Mouse (Mus musculus) CH12.LX (cell line): ENCODE results near the gene Ptgis. TPM values are rescaled to one million over a fixed set of nuclear protein-coding genes. Genes with fewer than 3 reads are reported as not detected.

Source experiments
- DNase-seq: peaks from one replicate; pipeline ENCODE4 v3.0.0-alpha.2; 2013; ENCODE audit errors: extremely low read depth
- H3K27ac ChIP-seq: 2 replicates; pipeline ENCODE4 v1.5.1; 2012; ENCODE audit warnings: low read depth, mild to moderate bottlenecking, control low read depth, moderate library complexity; ENCODE audit not compliant: insufficient read depth
- H3K27me3 ChIP-seq: replicated peaks from 2 replicates; pipeline ENCODE3; 2012; ENCODE audit warnings: inconsistent platforms
- H3K36me3 ChIP-seq, 2 experiments: replicated peaks in 1 of 2; 2 replicates each; pipeline versions ENCODE3 to v1.6.1; 2012; ENCODE audit warnings: inconsistent platforms in 1 of 2, low read length in 1 of 2, mild to moderate bottlenecking in 1 of 2, mixed read lengths in 1 of 2, moderate library complexity in 1 of 2; ENCODE audit not compliant: control insufficient read depth in 1 of 2, insufficient read depth in 1 of 2
- H3K4me1 ChIP-seq, 2 experiments: 2 replicates each; pipeline ENCODE4 v1.6.1; 2012; ENCODE audit warnings: inconsistent platforms in 1 of 2, moderate library complexity in 1 of 2; ENCODE audit not compliant: insufficient read depth in 2 of 2, control insufficient read depth in 1 of 2
- H3K4me2 ChIP-seq: 2 replicates; pipeline ENCODE4 v1.6.1; 2012; ENCODE audit warnings: low read depth, mild to moderate bottlenecking, control low read depth; ENCODE audit not compliant: poor library complexity, insufficient read depth, severe bottlenecking
- H3K4me3 ChIP-seq, 3 experiments: fragments of 150-350 bp in 1 of 3; sonication (generic) in 1 of 3; replicated peaks in 1 of 3; 2 replicates each; pipeline versions ENCODE3 to v1.5.1; 2011 to 2012; ENCODE audit warnings: low read depth in 2 of 3, low read length in 2 of 3, mild to moderate bottlenecking in 2 of 3, moderate library complexity in 2 of 3, control low read depth in 1 of 3, improper control_type of control experiment in 1 of 3, inconsistent platforms in 1 of 3, mixed read lengths in 1 of 3; ENCODE audit not compliant: poor library complexity in 1 of 3
- H3K79me2 ChIP-seq: replicated peaks from 2 replicates; pipeline ENCODE4 v1.6.1; 2012; ENCODE audit warnings: mild to moderate bottlenecking, moderate library complexity; ENCODE audit not compliant: control insufficient read depth, poor library complexity, insufficient read depth, severe bottlenecking; ENCODE audit errors: extremely low read depth
- H3K9ac ChIP-seq: 2 replicates; pipeline ENCODE4 v1.6.1; 2012; ENCODE audit warnings: low read depth, mild to moderate bottlenecking, control low read depth, moderate library complexity; ENCODE audit not compliant: insufficient read depth
- H3K9me3 ChIP-seq: replicated peaks from 2 replicates; pipeline ENCODE3; 2012; ENCODE audit warnings: low read length, inconsistent platforms, mixed read lengths
- BHLHE40 ChIP-seq: IDR thresholded peaks from 2 replicates; pipeline ENCODE4 v1.6.1; 2011; ENCODE audit warnings: mild to moderate bottlenecking, low read depth, low read length, improper control_type of control experiment
- E2F4 ChIP-seq: IDR thresholded peaks from 2 replicates; pipeline ENCODE4 v1.6.1; 2011; ENCODE audit warnings: low read depth, low read length, improper control_type of control experiment; ENCODE audit not compliant: insufficient replicate concordance
- ELF1 ChIP-seq: IDR thresholded peaks from 2 replicates; pipeline ENCODE4 v1.6.1; 2014; ENCODE audit warnings: low read depth, mild to moderate bottlenecking, inconsistent platforms, low read length, improper control_type of control experiment
- GABPA ChIP-seq: IDR thresholded peaks from 2 replicates; pipeline ENCODE4 v1.6.1; 2012; ENCODE audit warnings: low read depth, low read length, improper control_type of control experiment, inconsistent platforms; ENCODE audit not compliant: insufficient replicate concordance
- IRF4 ChIP-seq: IDR thresholded peaks from 2 replicates; pipeline ENCODE4 v1.6.1; 2014; ENCODE audit warnings: low read depth, mild to moderate bottlenecking, inconsistent platforms, low read length, improper control_type of control experiment
- JUND ChIP-seq: conservative IDR thresholded peaks from 2 replicates; pipeline ENCODE4 v1.6.1; 2011; ENCODE audit warnings: low read depth, low read length, improper control_type of control experiment
- KAT2A ChIP-seq: IDR thresholded peaks from 2 replicates; pipeline ENCODE4 v1.6.1; 2012; ENCODE audit warnings: low read length, improper control_type of control experiment, inconsistent platforms; ENCODE audit not compliant: insufficient replicate concordance
- MXI1 ChIP-seq: IDR thresholded peaks from 2 replicates; pipeline ENCODE4 v1.6.1; 2011; ENCODE audit warnings: mild to moderate bottlenecking, low read depth, low read length, improper control_type of control experiment
- POLR2A ChIP-seq: IDR thresholded peaks from 2 replicates; pipeline ENCODE4 v1.6.1; 2011; ENCODE audit warnings: low read depth, mild to moderate bottlenecking, improper control_type of control experiment, low read length
- POLR2AphosphoS2 ChIP-seq: IDR thresholded peaks from 2 replicates; pipeline ENCODE4 v1.6.1; 2011; ENCODE audit warnings: low read depth, low read length, improper control_type of control experiment
- RCOR1 ChIP-seq: conservative IDR thresholded peaks from 2 replicates; pipeline ENCODE4 v1.6.1; 2012; ENCODE audit warnings: low read depth, mild to moderate bottlenecking, inconsistent platforms, low read length, improper control_type of control experiment
- USF1 ChIP-seq: IDR thresholded peaks from 2 replicates; pipeline ENCODE4 v1.6.1; 2014; ENCODE audit warnings: low read depth, mild to moderate bottlenecking, inconsistent platforms, low read length, improper control_type of control experiment
- ZC3H11A ChIP-seq: IDR thresholded peaks from 2 replicates; pipeline ENCODE4 v1.6.1; 2012; ENCODE audit warnings: low read depth, mild to moderate bottlenecking, inconsistent platforms, low read length, improper control_type of control experiment
- ZKSCAN1 ChIP-seq: IDR thresholded peaks from 2 replicates; pipeline ENCODE4 v1.6.1; 2012; ENCODE audit warnings: low read depth, inconsistent platforms, low read length, improper control_type of control experiment, borderline replicate concordance
- dilution Hi-C: fragments of 300-500 bp; cut with MboI; formaldehyde crosslinking; loops from 2 replicates; pipeline ENCODE4 v1.14.3; 2020; ENCODE audit warnings: low sequenced_read_pairs; ENCODE audit not compliant: extremely low pct_unique_long_range_greater_than_20kb, extremely low pct_ligation_motif_present
- in situ Hi-C: fragments of 300-500 bp; cut with MboI; formaldehyde crosslinking; loops from 3 replicates; pipeline ENCODE4 v1.14.3; 2019; ENCODE audit warnings: low sequenced_read_pairs, low pct_ligation_motif_present, low pct_unique_long_range_greater_than_20kb, mixed read lengths
- polyA plus RNA-seq: library from polyadenylated mRNA; unstranded; fragments of >175 nt; gene quantifications from 2 replicates; pipeline ENCODE4 v1.2.1, GENCODE M21; 2012; ENCODE audit warnings: low read depth; ENCODE audit not compliant: insufficient read length
- total RNA-seq, 2 experiments: library from RNA; depleted of rRNA; stranded (reverse); fragments of 300-350 nt in 1 of 2; fragments of >200 nt in 1 of 2; gene quantifications; 2 replicates each; pipeline ENCODE4 v1.2.3; 2012 to 2014

Gene Ptgis
- total and polyA plus RNA-seq, 3 experiments = 7.0 to 15.9 (median 13.4) TPM

DNA sequence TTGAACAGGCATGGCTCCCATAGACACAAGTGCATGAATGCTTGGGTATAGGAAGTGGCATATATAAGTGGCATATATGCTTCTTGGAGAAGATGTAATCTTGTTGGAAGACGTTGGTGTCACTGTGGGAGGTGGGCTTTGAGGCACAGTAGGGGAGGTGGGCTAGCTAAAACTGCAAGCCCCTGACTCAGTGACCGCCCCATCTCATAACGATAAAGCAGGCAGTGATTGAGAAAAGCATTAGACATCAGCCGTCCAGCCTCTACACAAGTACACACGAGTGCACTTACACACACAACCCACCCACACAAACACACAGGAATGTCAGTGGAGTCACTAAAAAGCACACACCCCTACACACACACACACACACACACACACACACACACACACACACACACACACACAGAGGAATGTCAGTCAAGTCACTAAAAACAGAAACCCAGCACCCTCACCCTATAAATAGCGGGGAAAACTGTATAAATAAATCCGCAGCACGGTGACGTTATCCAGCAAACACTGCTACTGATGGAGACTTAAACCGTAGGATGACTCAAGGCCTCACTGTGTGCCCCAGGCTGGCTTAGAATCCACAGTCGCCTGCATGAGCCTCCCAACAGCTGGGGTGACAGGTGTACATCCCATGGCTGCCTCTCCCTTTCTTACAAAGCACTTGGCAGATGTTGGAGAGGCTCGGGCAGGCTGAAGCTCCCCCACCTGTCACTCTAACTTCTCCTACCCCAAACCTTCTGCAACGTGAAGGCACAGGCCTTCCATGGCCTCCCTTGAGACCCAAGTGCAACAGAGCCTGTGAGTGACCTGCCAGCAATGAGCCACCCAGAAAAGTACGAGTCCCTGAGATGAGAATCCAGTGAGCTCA, 27.4 kb upstream of the Ptgis start:
- dilution Hi-C loops = no loop called here
- in situ Hi-C loops = no loop called here

GRCm38 (mm10) chr2:167266231-167266630, 25.8 kb upstream of the Ptgis start:
- in situ Hi-C loops (no loop called here), dilution Hi-C loops (no loop called here)
- Histone ChIP-seq H3K27ac (no peak overlapping the region), H3K9me3 (peaks cover 5% of the 10 kb centered on the region), H3K79me2 (no peaks in the 10 kb centered on the region), H3K9ac (no peak overlapping the region), H3K4me1 (peaks cover 7 to 24% of the 10 kb centered on the region in 2 experiments), H3K27me3 (no peaks in the 10 kb centered on the region), H3K4me2 (no peak overlapping the region), H3K4me3 (no peak overlapping the region), H3K36me3 (no peaks in the 10 kb centered on the region)
- TF ChIP-seq MXI1 = no peak
- no peak for TF ChIP-seq BHLHE40
- TF ChIP-seq ZC3H11A = no peak
- no peak for TF ChIP-seq ELF1
- TF ChIP-seq E2F4 = no peak
- TF ChIP-seq ZKSCAN1 = no peak
- TF ChIP-seq RCOR1 = no peak
- no peak for TF ChIP-seq GABPA
- TF ChIP-seq POLR2AphosphoS2 = no peak
- TF ChIP-seq IRF4 = no peak
- DNase-seq = no peak

More for the DNA sequence above, 27.4 kb upstream of the Ptgis start:
- no peak for DNase-seq
- Histone ChIP-seq H3K27ac (no peak overlapping the region), H3K4me1 (peaks cover 7 to 29% of the 10 kb centered on the region in 2 experiments), H3K4me3 (no peak overlapping the region), H3K9ac (no peak overlapping the region)
- TF ChIP-seq JUND (no peak), GABPA (no peak), IRF4 (no peak), POLR2AphosphoS2 (no peak), USF1 (no peak), KAT2A (no peak), POLR2A (no peak)
- TF ChIP-seq, all 38 proteins: peak for 0
- H3K36me3 ChIP-seq = no peaks in the 10 kb centered on the region
- no peaks in the 10 kb centered on the region for H3K27me3 ChIP-seq
- peaks cover 2% of the 10 kb centered on the region for H3K9me3 ChIP-seq
- no peaks in the 10 kb centered on the region for H3K79me2 ChIP-seq
- no peak overlapping the region for H3K4me2 ChIP-seq
